Mouse (Mus musculus) spleen, adult 2 months (tissue): ENCODE results near the gene Mob1b.

Source experiments
- CTCF ChIP-seq: fragments of 200-500 bp; IDR thresholded peaks from 2 replicates; pipeline ENCODE4 v1.5.1; 2011; ENCODE audit warnings: mild to moderate bottlenecking, inconsistent platforms; ENCODE audit not compliant: insufficient read depth, insufficient read length, insufficient replicate concordance; ENCODE audit errors: extremely low read depth
- POLR2A ChIP-seq: fragments of 200-500 bp; IDR thresholded peaks from 2 replicates; pipeline ENCODE4 v1.6.1; 2011; ENCODE audit warnings: low read depth, low read length, inconsistent platforms

GRCm38 (mm10) chr5:88693057-88693456, 27.6 kb upstream of the Mob1b start:
- TF ChIP-seq CTCF (no peak), POLR2A (no peak)
